Mouse (Mus musculus): ENCODE measurements around the gene Abcb6. TPM values are rescaled to one million over a fixed set of nuclear protein-coding genes. Genes with fewer than 3 reads are reported as not detected.
A peak's percentile ranks its signal among the peaks of the same experiment; 100 is the strongest.

Gene Abcb6
- polyA plus RNA-seq, 1 experiment: 10.8 TPM

- Histone ChIP-seq H3K4me1 (ENCODE audit: control insufficient read depth, insufficient read depth, low read length) (no peaks in the 10 kb centered on the region), H3K27ac (ENCODE audit: insufficient read depth, low read length) (no peak overlapping the region), H3K36me3 (ENCODE audit: control insufficient read depth, insufficient read depth, low read length, poor library complexity, severe bottlenecking) (no peaks in the 10 kb centered on the region), H3K9me3 (replicated peaks; ENCODE audit: control insufficient read depth, insufficient read depth, low read length, poor library complexity, severe bottlenecking) (no peaks in the 10 kb centered on the region), H3K4me3 (ENCODE audit: low read depth, low read length) (no peak overlapping the region), H3K27me3 (ENCODE audit: control insufficient read depth, insufficient read depth, low read length, poor library complexity, severe bottlenecking) (no peaks in the 10 kb centered on the region), H3K9ac (ENCODE audit: low read depth, poor library complexity, severe bottlenecking) (no peak overlapping the region)
- TF ChIP-seq EP300 (IDR thresholded peaks at IDR 0.05; ENCODE audit: insufficient read depth, low read depth, low read length): no peak
- TF ChIP-seq POLR2A (IDR thresholded peaks at IDR 0.05; ENCODE audit: insufficient read depth, low read length): no peak
- no peak for TF ChIP-seq CTCF (IDR thresholded peaks at IDR 0.05; ENCODE audit: low read depth, low read length)
Measured at GRCm38 (mm10) chr1:75182160-75182559, 2.0 kb upstream of the Abcb6 start.

- Histone ChIP-seq H3K27ac (ENCODE audit: insufficient read depth, low read length) (no peak overlapping the region), H3K27me3 (ENCODE audit: control insufficient read depth, insufficient read depth, low read length, poor library complexity, severe bottlenecking) (no peaks in the 10 kb centered on the region), H3K9ac (ENCODE audit: low read depth, poor library complexity, severe bottlenecking) (no peak overlapping the region), H3K4me1 (ENCODE audit: control insufficient read depth, insufficient read depth, low read length) (no peaks in the 10 kb centered on the region), H3K9me3 (replicated peaks; ENCODE audit: control insufficient read depth, insufficient read depth, low read length, poor library complexity, severe bottlenecking) (no peaks in the 10 kb centered on the region), H3K36me3 (ENCODE audit: control insufficient read depth, insufficient read depth, low read length, poor library complexity, severe bottlenecking) (no peaks in the 10 kb centered on the region), H3K4me3 (ENCODE audit: low read depth, low read length) (no peak overlapping the region)
- no peak for TF ChIP-seq CTCF (IDR thresholded peaks at IDR 0.05; ENCODE audit: low read depth, low read length)
- TF ChIP-seq EP300 (IDR thresholded peaks at IDR 0.05; ENCODE audit: insufficient read depth, low read depth, low read length): no peak
- no peak for TF ChIP-seq POLR2A (IDR thresholded peaks at IDR 0.05; ENCODE audit: insufficient read depth, low read length)
Measured at GRCm38 (mm10) chr1:75181377-75181870, 1.2 kb upstream of the Abcb6 start.

GRCm38 (mm10) chr1:75180741-75181140 lies 549 bp upstream of the Abcb6 start:
- no peak overlapping the region for H3K4me3 ChIP-seq (ENCODE audit: low read depth, low read length)
- H3K9ac ChIP-seq (ENCODE audit: low read depth, poor library complexity, severe bottlenecking): peak overlapping the region; percentile 17; the same call in 1 of the 2 replicates
- no peaks in the 10 kb centered on the region for H3K4me1 ChIP-seq (ENCODE audit: control insufficient read depth, insufficient read depth, low read length)
- H3K9me3 ChIP-seq (replicated peaks; ENCODE audit: control insufficient read depth, insufficient read depth, low read length, poor library complexity, severe bottlenecking): no peaks in the 10 kb centered on the region
- H3K27me3 ChIP-seq (ENCODE audit: control insufficient read depth, insufficient read depth, low read length, poor library complexity, severe bottlenecking): no peaks in the 10 kb centered on the region
- TF ChIP-seq EP300 (IDR thresholded peaks at IDR 0.05; ENCODE audit: insufficient read depth, low read depth, low read length) (no peak), POLR2A (IDR thresholded peaks at IDR 0.05; ENCODE audit: insufficient read depth, low read length) (no peak), CTCF (IDR thresholded peaks at IDR 0.05; ENCODE audit: low read depth, low read length) (no peak)
- H3K36me3 ChIP-seq (ENCODE audit: control insufficient read depth, insufficient read depth, low read length, poor library complexity, severe bottlenecking): no peaks in the 10 kb centered on the region
- no peak overlapping the region for H3K27ac ChIP-seq (ENCODE audit: insufficient read depth, low read length)

- Histone ChIP-seq H3K36me3 (ENCODE audit: control insufficient read depth, insufficient read depth, low read length, poor library complexity, severe bottlenecking) (no peaks in the 10 kb centered on the region), H3K9ac (ENCODE audit: low read depth, poor library complexity, severe bottlenecking) (peak overlapping the region; percentile 3; the same call in 1 of the 2 replicates), H3K4me3 (ENCODE audit: low read depth, low read length) (peak overlapping the region; percentile 70), H3K4me1 (ENCODE audit: control insufficient read depth, insufficient read depth, low read length) (no peaks in the 10 kb centered on the region), H3K9me3 (replicated peaks; ENCODE audit: control insufficient read depth, insufficient read depth, low read length, poor library complexity, severe bottlenecking) (no peaks in the 10 kb centered on the region), H3K27me3 (ENCODE audit: control insufficient read depth, insufficient read depth, low read length, poor library complexity, severe bottlenecking) (no peaks in the 10 kb centered on the region), H3K27ac (ENCODE audit: insufficient read depth, low read length) (no peak overlapping the region)
- TF ChIP-seq EP300 (IDR thresholded peaks at IDR 0.05; ENCODE audit: insufficient read depth, low read depth, low read length) (no peak), POLR2A (IDR thresholded peaks at IDR 0.05; ENCODE audit: insufficient read depth, low read length) (no peak), CTCF (IDR thresholded peaks at IDR 0.05; ENCODE audit: low read depth, low read length) (no peak)
Measured at GRCm38 (mm10) chr1:75179334-75180104, 673 bp downstream of the Abcb6 start.

- 0 out of 2 replicates have a peak, but pooled peaks cover 4% of the 10 kb centered on the region for H3K36me3 ChIP-seq (ENCODE audit: control insufficient read depth, insufficient read depth, low read length, poor library complexity, severe bottlenecking)
- peak within 1 kb of the TSS; percentile 86 for H3K27ac ChIP-seq (ENCODE audit: insufficient read depth, low read length)
- no peaks in the 10 kb centered on the region for H3K9me3 ChIP-seq (replicated peaks; ENCODE audit: control insufficient read depth, insufficient read depth, low read length, poor library complexity, severe bottlenecking)
- H3K4me3 ChIP-seq (ENCODE audit: low read depth, low read length): peak within 1 kb of the TSS; percentile 97
- H3K27me3 ChIP-seq (ENCODE audit: control insufficient read depth, insufficient read depth, low read length, poor library complexity, severe bottlenecking): no peaks in the 10 kb centered on the region
- peaks cover 3% of the 10 kb centered on the region for H3K4me1 ChIP-seq (ENCODE audit: control insufficient read depth, insufficient read depth, low read length)
- peak within 1 kb of the TSS; percentile 54 for H3K9ac ChIP-seq (ENCODE audit: low read depth, poor library complexity, severe bottlenecking)
- TF ChIP-seq EP300 (IDR thresholded peaks at IDR 0.05; ENCODE audit: insufficient read depth, low read depth, low read length) (no peak), POLR2A (IDR thresholded peaks at IDR 0.05; ENCODE audit: insufficient read depth, low read length) (peak; percentile 89)
Measured at GRCm38 (mm10) chr1:75168472-75169464, 11.4 kb downstream of the Abcb6 start, which contains the start of gene Zfand2b. Zfand2b (plus strand) TSS chr1:75168646.
